Mouse (Mus musculus): ENCODE data around the gene Oxsr1.

GRCm38 (mm10) chr9:119247996-119248395 is 74.2 kb downstream of the Oxsr1 start:
- TF ChIP-seq CTCF (IDR thresholded peaks at IDR 0.05; ENCODE audit: low read depth), result no peak
- TF ChIP-seq EP300 (IDR thresholded peaks at IDR 0.05; ENCODE audit: low read depth), result no peak

Measured in liver, postnatal 0 days (tissue).